Mouse (Mus musculus) heart, adult 11 months (tissue): ENCODE measurements around the gene Ddias.
"Not testable (repeated sequence)": the region's sequence is repeated elsewhere in the genome, so short reads cannot be mapped to it uniquely, and the experiment has no call there.

Experiments
- DNase-seq: peaks from one replicate; pipeline ENCODE4 v3.0.0; 2022

Ddias gene

GRCm38 (mm10) chr7:92874116-92874675, at the start of gene Ddias, which contains the start of gene Prcp:
TSS of gene Ddias (minus strand) at chr7:92874247.
TSS of gene Prcp (plus strand) at chr7:92874470.
- DNase-seq: peak; percentile 100

- DNase-seq: no peak
Observed at GRCm38 (mm10) chr7:92920857-92921172, 46.8 kb upstream of the Ddias start.

GRCm38 (mm10) chr7:92920172-92920856, 46.3 kb upstream of the Ddias start:
- DNase-seq: peak; percentile 78

GRCm38 (mm10) chr7:92904285-92904684, 30.2 kb upstream of the Ddias start:
- not testable (repeated sequence) for DNase-seq

- peak; percentile 95 for DNase-seq
Observed at GRCm38 (mm10) chr7:92903360-92904038, 29.5 kb upstream of the Ddias start.

GRCm38 (mm10) chr7:92897021-92897420, 23.0 kb upstream of the Ddias start:
- DNase-seq: no peak

- no peak for DNase-seq
Observed at GRCm38 (mm10) chr7:92896036-92896435, 22.0 kb upstream of the Ddias start.

- DNase-seq: no peak
Observed at GRCm38 (mm10) chr7:92893478-92893877, 19.4 kb upstream of the Ddias start.

GRCm38 (mm10) chr7:92890618-92891230, 16.7 kb upstream of the Ddias start:
- peak; percentile 92 for DNase-seq

- DNase-seq: no peak
Observed at GRCm38 (mm10) chr7:92890211-92890610, 16.2 kb upstream of the Ddias start.

- DNase-seq: no peak
Observed at GRCm38 (mm10) chr7:92887230-92887629, 13.2 kb upstream of the Ddias start.

GRCm38 (mm10) chr7:92886801-92887200, 12.8 kb upstream of the Ddias start:
- DNase-seq: no peak

GRCm38 (mm10) chr7:92884998-92885660, 11.1 kb upstream of the Ddias start:
- no peak for DNase-seq

GRCm38 (mm10) chr7:92883850-92884716, 10.0 kb upstream of the Ddias start:
- peak; percentile 90 for DNase-seq

GRCm38 (mm10) chr7:92878575-92879285, 4.7 kb upstream of the Ddias start:
- DNase-seq: peak; percentile 95

- DNase-seq: no peak
Observed at GRCm38 (mm10) chr7:92876538-92876937, 2.5 kb upstream of the Ddias start.

GRCm38 (mm10) chr7:92876066-92876465, 2.0 kb upstream of the Ddias start:
- DNase-seq: no peak

- peak; percentile 99 for DNase-seq
Observed at GRCm38 (mm10) chr7:92874761-92875408, 838 bp upstream of the Ddias start.

GRCm38 (mm10) chr7:92871596-92871995, 2.5 kb downstream of the Ddias start:
- no peak for DNase-seq

GRCm38 (mm10) chr7:92870161-92870560, 3.9 kb downstream of the Ddias start:
- DNase-seq: no peak

- no peak for DNase-seq
Observed at GRCm38 (mm10) chr7:92866526-92866925, 7.5 kb downstream of the Ddias start.
